Mouse (Mus musculus): ENCODE measurements around the gene Spry2. TPM values are rescaled to one million over a fixed set of nuclear protein-coding genes. Genes with fewer than 3 reads are reported as not detected.
A peak's percentile ranks its signal among the peaks of the same experiment; 100 is the strongest.

Spry2 gene
- polyA plus RNA-seq, 1 experiment from 2014 or later, result 24.4 TPM

DNA sequence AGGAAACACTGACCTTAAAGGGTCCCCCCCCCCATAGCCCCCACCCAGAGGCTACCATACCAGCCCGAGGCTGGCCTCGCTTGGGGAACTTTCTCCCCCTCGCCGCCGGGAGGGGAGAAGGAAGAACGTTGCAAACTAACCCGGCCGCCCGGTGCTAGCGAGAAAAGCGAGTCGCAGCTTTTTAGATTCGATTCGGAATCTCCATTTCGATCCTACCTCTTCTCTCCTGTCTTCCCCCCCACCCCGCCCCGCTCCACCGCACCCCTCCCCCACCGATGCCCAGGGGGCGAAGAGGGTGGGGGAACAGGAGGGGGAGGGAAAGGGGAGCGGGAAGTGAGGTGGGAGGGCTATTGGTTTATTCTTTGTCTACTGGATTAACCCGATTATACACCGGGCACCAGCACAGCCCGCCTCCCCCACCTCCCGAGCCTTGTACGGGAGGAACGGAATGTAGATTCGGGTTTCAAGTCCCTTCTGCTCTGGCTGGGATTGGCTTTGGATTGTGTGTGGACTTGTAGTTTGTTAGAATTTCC lies 1.0 kb upstream of the Spry2 start:
- Histone ChIP-seq H3K4me3 (ENCODE audit: low read depth, low read length) (peak overlapping the region; percentile 79), H3K9ac (ENCODE audit: low read length) (peak overlapping the region; percentile 94), H3K4me2 (ENCODE audit: low read depth, low read length, severe bottlenecking) (peak overlapping the region; percentile 84), H3K9me3 (ENCODE audit: control insufficient read depth, low read length) (no peaks in the 10 kb centered on the region), H3K27me3 (ENCODE audit: control insufficient read depth, insufficient read depth, low read length) (no peaks in the 10 kb centered on the region), H3K27ac (ENCODE audit: low read depth, low read length) (peak overlapping the region; percentile 98), H3K4me1 (replicated peaks; ENCODE audit: control insufficient read depth, insufficient read depth, low read length) (no peaks in the 10 kb centered on the region; the same call in 1 of the 2 replicates), H3K36me3 (ENCODE audit: control insufficient read depth, insufficient read depth, low read length) (no peaks in the 10 kb centered on the region)
- 0% methylated on average over 21 of the region's 28 CpGs for WGBS
- ATAC-seq (replicated peaks; ENCODE audit: low FRiP score), result peak; percentile 51
- peak; percentile 89 for DNase-seq (ENCODE audit: low spot score)

DNA sequence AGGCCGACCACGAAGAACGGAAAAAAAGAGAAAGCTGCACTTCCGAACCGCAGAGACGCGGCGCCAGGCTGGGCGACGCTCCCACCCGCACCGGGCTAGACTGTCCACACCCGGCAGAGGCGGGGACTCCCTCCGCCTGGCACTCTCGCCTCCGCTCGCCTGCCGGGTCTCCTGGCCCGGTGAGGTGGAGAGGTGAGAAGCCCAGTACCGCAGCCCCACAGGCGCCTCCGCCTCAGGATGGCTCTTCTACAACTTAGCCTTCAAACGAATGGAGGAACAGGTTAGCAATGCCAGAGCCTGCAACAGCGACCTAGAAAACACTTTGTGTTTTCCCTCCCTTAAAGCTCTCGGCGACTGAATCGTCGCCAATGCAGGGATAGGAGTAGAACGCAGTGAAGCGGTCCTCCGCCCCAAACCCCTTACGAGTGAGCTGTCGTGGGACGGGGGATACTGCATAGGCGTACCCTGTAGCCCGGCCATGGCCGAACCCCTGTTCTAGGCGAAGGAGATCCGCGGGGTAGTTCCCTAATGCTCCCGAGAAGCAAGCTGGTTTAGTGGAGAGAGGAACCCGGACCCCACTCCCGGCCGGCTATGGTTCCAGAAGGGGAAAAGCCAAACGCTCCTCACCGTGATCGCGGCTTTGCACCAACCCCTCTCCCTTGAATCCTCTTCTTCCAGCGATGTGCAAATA lies 513 bp downstream of the Spry2 start:
- Histone ChIP-seq H3K36me3 (ENCODE audit: control insufficient read depth, insufficient read depth, low read length) (no peaks in the 10 kb centered on the region), H3K9me3 (ENCODE audit: control insufficient read depth, low read length) (no peaks in the 10 kb centered on the region), H3K4me2 (ENCODE audit: low read depth, low read length, severe bottlenecking) (peak overlapping the region; percentile 84), H3K27me3 (ENCODE audit: control insufficient read depth, insufficient read depth, low read length) (no peaks in the 10 kb centered on the region), H3K4me3 (ENCODE audit: low read depth, low read length) (peak overlapping the region; percentile 79), H3K4me1 (replicated peaks; ENCODE audit: control insufficient read depth, insufficient read depth, low read length) (no peaks in the 10 kb centered on the region; the same call in 1 of the 2 replicates), H3K9ac (ENCODE audit: low read length) (peak overlapping the region; percentile 94), H3K27ac (ENCODE audit: low read depth, low read length) (peak overlapping the region; percentile 98)
- peak; percentile 76 for DNase-seq (ENCODE audit: low spot score)
- WGBS, result under 1% methylated on average over 50 of the region's 50 CpGs
- no peak for ATAC-seq (replicated peaks; ENCODE audit: low FRiP score)

DNA sequence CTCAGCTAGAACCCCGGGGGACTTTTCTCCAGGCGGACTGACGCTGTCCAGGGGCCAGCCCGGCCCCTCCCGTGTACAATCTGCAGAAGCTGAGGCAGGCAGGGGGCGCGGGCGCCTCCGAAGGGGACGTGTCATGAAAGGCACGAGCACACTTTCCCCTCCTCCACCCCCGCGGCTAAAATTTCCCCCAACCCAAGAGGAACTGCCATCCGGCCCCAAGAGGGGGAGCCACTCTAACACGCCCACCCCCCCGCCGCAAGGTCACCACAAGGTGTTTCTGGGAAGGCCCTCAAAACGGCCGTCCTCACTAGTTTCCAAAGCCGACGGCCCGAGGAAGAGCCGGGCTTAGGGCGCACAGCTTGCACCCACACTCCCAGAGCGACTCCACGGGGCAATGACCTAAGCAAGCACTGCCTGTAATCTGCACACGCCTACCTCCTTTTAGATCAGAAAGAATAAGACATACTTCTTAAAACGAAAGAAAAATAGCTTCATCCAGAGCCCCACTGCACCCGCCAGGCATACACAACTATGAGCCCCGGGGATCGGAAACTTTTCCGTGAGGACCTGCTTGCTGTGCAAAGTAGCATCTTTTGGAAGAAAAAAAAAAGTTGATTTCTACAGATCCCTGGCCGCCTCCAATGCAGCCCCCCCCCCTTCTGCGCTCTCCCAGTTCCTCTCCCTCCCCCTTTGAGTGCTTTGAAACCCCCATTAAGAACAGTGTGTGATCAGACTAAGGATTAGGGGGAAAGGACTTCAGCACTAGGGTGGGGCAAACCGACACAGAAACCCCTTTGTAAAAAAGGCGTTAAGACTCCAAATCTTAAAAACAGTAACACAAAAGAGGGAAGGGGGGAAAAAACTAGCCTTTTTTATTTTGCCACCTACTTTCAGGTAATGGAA lies 1.4 kb downstream of the Spry2 start:
- no peak for ATAC-seq (replicated peaks; ENCODE audit: low FRiP score)
- under 1% methylated on average over 36 of the region's 36 CpGs for WGBS

DNA sequence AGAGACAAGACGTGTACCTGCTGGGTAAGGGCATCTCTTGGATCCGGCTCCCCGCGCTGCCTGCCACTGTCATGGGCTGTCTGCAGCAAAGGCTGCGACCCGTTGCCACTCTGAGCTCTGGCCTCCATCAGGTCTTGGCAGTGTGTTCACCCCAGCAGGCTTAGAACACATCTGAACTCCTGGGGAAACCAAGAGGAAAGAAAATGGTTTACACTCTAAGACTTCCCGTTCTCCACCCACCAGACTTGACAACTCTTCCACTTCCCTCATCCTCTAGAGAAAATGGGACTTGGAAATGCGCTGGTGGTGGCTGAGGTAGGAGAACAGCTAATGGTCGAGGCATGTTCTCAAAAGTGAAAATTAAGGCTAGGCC lies 3.0 kb downstream of the Spry2 start:
- H3K9ac ChIP-seq (ENCODE audit: low read length), result peak overlapping the region; percentile 55
- H3K9me3 ChIP-seq (ENCODE audit: control insufficient read depth, low read length), result no peaks in the 10 kb centered on the region
- WGBS, result 35% methylated on average over 9 of the region's 9 CpGs
- H3K4me3 ChIP-seq (ENCODE audit: low read depth, low read length), result peak overlapping the region; percentile 79
- no peaks in the 10 kb centered on the region; the same call in 1 of the 2 replicates for H3K4me1 ChIP-seq (replicated peaks; ENCODE audit: control insufficient read depth, insufficient read depth, low read length)
- no peak overlapping the region for H3K27ac ChIP-seq (ENCODE audit: low read depth, low read length)
- peak overlapping the region; percentile 84 for H3K4me2 ChIP-seq (ENCODE audit: low read depth, low read length, severe bottlenecking)
- no peaks in the 10 kb centered on the region for H3K36me3 ChIP-seq (ENCODE audit: control insufficient read depth, insufficient read depth, low read length)
- no peaks in the 10 kb centered on the region for H3K27me3 ChIP-seq (ENCODE audit: control insufficient read depth, insufficient read depth, low read length)
- ATAC-seq (replicated peaks; ENCODE audit: low FRiP score), result no peak
- DNase-seq (ENCODE audit: low spot score), result peak; percentile 61

More for the DNA sequence above, 1.4 kb downstream of the Spry2 start:
- no peaks in the 10 kb centered on the region for H3K27me3 ChIP-seq (ENCODE audit: control insufficient read depth, insufficient read depth, low read length)
- peak overlapping the region; percentile 94 for H3K9ac ChIP-seq (ENCODE audit: low read length)
- H3K4me1 ChIP-seq (replicated peaks; ENCODE audit: control insufficient read depth, insufficient read depth, low read length), result no peaks in the 10 kb centered on the region; the same call in 1 of the 2 replicates
- peak; percentile 84 for DNase-seq (ENCODE audit: low spot score)
- H3K9me3 ChIP-seq (ENCODE audit: control insufficient read depth, low read length), result no peaks in the 10 kb centered on the region
- H3K4me3 ChIP-seq (ENCODE audit: low read depth, low read length), result peak overlapping the region; percentile 79
- no peaks in the 10 kb centered on the region for H3K36me3 ChIP-seq (ENCODE audit: control insufficient read depth, insufficient read depth, low read length)
- H3K27ac ChIP-seq (ENCODE audit: low read depth, low read length), result peak overlapping the region; percentile 98; the same call in 1 of the 2 replicates
- H3K4me2 ChIP-seq (ENCODE audit: low read depth, low read length, severe bottlenecking), result peak overlapping the region; percentile 84

DNA sequence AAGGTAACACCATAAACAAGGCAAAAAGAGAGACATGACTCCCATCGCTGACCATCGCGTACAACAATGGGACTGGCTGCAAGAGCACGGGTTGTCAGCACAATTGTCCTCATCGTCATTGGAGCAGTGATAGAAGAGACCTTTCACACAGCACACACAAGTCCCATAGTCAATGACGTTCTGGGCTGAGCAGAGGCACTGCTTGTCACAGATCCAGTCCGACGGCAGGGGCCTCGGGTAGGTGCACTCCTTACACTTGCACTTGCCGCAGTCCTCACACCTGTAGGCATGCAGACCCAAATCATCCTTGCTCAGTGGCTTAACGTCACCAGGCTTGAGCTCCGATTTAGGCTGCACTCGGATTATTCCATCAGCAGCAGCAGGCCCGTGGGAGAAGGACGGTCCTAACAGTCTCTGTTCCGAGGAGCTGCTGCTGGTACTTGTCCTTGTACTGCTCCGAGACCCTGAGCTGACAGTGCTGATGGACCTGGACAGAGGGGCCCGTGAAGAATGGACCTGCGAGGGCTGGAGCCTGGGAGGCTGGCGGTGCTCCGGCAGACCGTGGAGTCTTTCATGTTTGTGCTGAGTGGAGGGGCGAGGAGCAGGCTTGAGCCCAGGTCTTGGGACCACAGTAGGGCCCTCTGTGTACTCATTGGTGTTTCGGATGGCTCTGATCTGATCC lies 3.5 kb downstream of the Spry2 start:
- no peaks in the 10 kb centered on the region for H3K27me3 ChIP-seq (ENCODE audit: control insufficient read depth, insufficient read depth, low read length)
- H3K36me3 ChIP-seq (ENCODE audit: control insufficient read depth, insufficient read depth, low read length), result no peaks in the 10 kb centered on the region
- peak overlapping the region; percentile 79 for H3K4me3 ChIP-seq (ENCODE audit: low read depth, low read length)
- ATAC-seq (replicated peaks; ENCODE audit: low FRiP score) (no peak), DNase-seq (ENCODE audit: low spot score) (peak; percentile 55)
- no peaks in the 10 kb centered on the region; the same call in 1 of the 2 replicates for H3K4me1 ChIP-seq (replicated peaks; ENCODE audit: control insufficient read depth, insufficient read depth, low read length)
- 55% methylated on average over 24 of the region's 24 CpGs for WGBS
- H3K4me2 ChIP-seq (ENCODE audit: low read depth, low read length, severe bottlenecking), result peak overlapping the region; percentile 84
- H3K27ac ChIP-seq (ENCODE audit: low read depth, low read length), result no peak overlapping the region
- H3K9me3 ChIP-seq (ENCODE audit: control insufficient read depth, low read length), result no peaks in the 10 kb centered on the region
- H3K9ac ChIP-seq (ENCODE audit: low read length), result peak overlapping the region; percentile 55

DNA sequence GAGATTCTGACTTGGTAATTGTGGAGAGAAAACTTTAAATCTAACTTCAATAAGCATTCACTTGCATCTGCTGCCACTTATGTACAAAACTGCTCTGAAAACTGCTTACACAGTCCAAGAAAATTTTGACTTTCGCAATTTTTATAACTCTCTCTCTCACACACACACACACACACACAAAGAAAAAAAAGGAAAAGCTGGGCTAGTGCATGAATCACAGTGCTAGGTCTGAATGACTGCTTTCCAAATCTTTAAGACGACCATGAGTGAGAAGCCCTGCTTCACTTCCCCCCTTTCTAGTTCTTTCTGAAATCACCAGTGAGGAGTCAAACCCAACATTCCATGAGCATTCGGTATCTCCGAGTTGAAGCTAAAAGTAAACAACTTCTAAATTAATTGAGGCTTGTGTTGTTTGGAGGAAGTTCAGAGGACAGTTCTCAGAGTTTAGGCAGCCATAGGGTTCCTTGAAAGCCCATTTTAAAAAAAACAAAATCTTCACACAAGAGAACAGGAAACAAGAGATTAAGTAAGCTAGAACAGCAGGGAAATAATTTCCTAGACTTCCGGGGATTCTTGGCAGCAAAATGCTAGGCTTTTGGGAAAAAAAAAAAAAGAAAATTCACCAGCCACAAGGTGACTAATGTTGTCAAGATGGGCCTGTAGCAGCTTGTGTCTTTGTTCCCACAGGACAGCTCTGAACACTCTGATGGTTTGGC lies 5.9 kb downstream of the Spry2 start:
- H3K4me2 ChIP-seq (ENCODE audit: low read depth, low read length, severe bottlenecking), result no peak overlapping the region
- no peak overlapping the region for H3K9ac ChIP-seq (ENCODE audit: low read length)
- no peaks in the 10 kb centered on the region for H3K27me3 ChIP-seq (ENCODE audit: control insufficient read depth, insufficient read depth, low read length)
- no peak overlapping the region for H3K4me3 ChIP-seq (ENCODE audit: low read depth, low read length)
- DNase-seq (ENCODE audit: low spot score), result no peak
- H3K4me1 ChIP-seq (replicated peaks; ENCODE audit: control insufficient read depth, insufficient read depth, low read length), result no peaks in the 10 kb centered on the region
- no peaks in the 10 kb centered on the region for H3K36me3 ChIP-seq (ENCODE audit: control insufficient read depth, insufficient read depth, low read length)
- no peaks in the 10 kb centered on the region for H3K9me3 ChIP-seq (ENCODE audit: control insufficient read depth, low read length)
- WGBS, result 56% methylated on average over 5 of the region's 5 CpGs
- H3K27ac ChIP-seq (ENCODE audit: low read depth, low read length), result no peak overlapping the region
- no peak for ATAC-seq (replicated peaks; ENCODE audit: low FRiP score)

DNA sequence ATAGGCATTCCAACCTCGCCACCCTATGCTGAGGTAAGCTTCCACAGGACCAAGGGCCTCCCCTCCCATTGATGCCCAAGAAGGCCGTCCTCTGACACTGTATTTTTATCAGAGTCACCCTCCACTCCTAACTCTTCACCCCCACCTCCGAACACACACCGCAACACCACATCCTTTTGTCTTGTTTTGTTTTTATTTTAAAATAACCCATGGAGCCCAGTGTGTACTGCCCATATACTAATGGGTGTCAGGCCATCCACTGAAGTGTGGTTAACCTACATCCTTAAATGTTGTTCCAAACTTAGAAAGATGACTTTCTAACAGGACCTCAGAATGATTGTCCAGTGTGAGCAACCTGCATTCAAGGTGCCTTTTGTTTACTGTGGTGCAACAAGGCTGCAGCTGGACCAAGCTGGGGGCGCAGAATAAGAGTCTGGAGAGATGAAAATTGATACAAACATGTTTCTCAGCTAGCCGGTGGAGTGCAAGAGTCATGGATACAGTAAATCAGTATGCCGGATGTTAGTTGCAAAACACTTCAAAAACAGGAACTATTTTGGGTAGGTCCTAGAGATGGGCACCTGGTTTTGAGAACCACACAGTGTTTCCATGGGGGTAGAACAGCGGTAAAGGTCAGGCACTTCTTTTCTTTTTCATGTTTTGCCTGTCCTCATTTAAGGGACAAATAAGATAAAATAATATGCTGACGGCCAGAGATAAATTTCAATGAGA lies 9.8 kb downstream of the Spry2 start:
- Histone ChIP-seq H3K4me3 (ENCODE audit: low read depth, low read length) (no peak overlapping the region), H3K36me3 (ENCODE audit: control insufficient read depth, insufficient read depth, low read length) (no peaks in the 10 kb centered on the region), H3K27me3 (ENCODE audit: control insufficient read depth, insufficient read depth, low read length) (no peaks in the 10 kb centered on the region), H3K9me3 (ENCODE audit: control insufficient read depth, low read length) (no peaks in the 10 kb centered on the region), H3K27ac (ENCODE audit: low read depth, low read length) (no peak overlapping the region), H3K4me2 (ENCODE audit: low read depth, low read length, severe bottlenecking) (no peak overlapping the region), H3K9ac (ENCODE audit: low read length) (no peak overlapping the region), H3K4me1 (replicated peaks; ENCODE audit: control insufficient read depth, insufficient read depth, low read length) (no peaks in the 10 kb centered on the region)
- ATAC-seq (replicated peaks; ENCODE audit: low FRiP score) (no peak), DNase-seq (ENCODE audit: low spot score) (no peak)
- WGBS, result 94% methylated on average over 9 of the region's 9 CpGs

Data from forebrain, embryonic 11.5 days (tissue).